Mouse (Mus musculus) neutrophil, adult 5-6 weeks (primary cell): Measurements from ENCODE around the gene Tktl2. TPM values are rescaled to one million over a fixed set of nuclear protein-coding genes. Genes with fewer than 3 reads are reported as not detected.

Source experiments
- ATAC-seq: fragments of 151-379, 151-347 bp; 2 replicates; pipeline ENCODE4 v1.8.0; 2017; ENCODE audit warnings: mild to moderate bottlenecking, moderate TSS enrichment; ENCODE audit not compliant: insufficient number of reproducible peaks, poor library complexity, low FRiP score, severe bottlenecking; ENCODE audit errors: extremely low read depth
- total RNA-seq: library from RNA; stranded (forward); fragments of 200-1000 nt; gene quantifications from 2 replicates; pipeline ENCODE4 v1.2.3, GENCODE M21; 2017

Tktl2 gene
- total RNA-seq: 0.12 TPM in 1 of 2 replicates, not detected in the other

DNA sequence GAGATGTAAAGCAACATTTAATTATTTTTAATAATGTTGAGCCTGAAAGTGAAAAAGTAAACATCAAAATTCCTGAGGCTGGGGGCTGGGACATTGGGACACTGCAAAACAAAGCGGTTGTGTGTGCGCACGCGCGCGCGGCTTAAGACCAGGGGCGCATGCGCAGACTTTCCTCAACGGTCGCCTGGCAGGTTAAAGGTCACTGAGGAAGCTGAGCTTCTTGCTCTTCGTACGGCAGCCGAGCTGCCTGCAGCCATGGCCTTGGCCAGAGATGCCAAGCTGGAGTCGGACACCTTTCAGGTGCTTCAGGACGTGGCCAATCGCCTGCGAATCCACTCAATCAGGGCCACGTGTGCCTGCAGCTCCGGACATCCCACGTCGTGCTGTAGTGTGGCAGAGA, at the start of gene Tktl2:
Gene Tktl2 (plus strand): TSS at position 220 of the 400 bp plus-strand sequence.
- ATAC-seq: no peak

DNA sequence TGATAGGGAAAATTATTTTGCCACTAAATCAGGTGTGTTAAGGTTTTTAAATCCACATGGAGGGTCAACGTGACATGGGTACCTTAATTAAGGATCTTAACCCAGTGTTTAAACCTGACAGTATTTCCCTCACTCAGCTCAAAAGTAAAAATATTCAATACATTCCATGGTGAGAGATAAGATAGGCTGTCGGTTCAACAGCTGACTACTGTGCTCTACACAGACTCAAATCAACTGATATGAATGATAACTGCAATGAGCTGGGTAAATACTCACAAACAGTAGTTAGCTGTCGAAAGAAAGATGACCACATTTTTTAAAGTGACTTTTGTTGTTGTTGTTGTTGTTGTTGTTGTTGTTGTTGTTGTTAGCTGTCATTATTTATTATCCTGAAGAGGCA, 41.7 kb upstream of the Tktl2 start:
- no peak for ATAC-seq

DNA sequence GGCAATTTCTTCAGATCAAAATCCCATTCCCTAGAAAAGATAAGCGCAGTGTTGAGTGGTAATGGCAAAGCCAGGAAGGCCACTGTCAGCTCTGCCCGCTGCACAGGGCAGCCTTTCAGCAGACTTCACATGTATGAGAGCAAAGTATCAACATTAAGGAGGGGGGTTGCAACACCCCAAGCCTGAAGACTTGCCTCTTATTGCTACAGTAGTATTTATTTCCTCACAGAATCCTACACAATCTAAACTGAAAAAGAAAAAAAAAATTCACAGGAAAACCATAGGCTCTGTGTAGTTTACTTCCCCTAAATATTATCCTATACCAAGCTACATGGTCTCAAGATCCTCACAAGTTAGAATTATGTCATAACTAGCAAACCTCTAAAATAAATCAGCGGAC, 34.7 kb upstream of the Tktl2 start:
- no peak for ATAC-seq

DNA sequence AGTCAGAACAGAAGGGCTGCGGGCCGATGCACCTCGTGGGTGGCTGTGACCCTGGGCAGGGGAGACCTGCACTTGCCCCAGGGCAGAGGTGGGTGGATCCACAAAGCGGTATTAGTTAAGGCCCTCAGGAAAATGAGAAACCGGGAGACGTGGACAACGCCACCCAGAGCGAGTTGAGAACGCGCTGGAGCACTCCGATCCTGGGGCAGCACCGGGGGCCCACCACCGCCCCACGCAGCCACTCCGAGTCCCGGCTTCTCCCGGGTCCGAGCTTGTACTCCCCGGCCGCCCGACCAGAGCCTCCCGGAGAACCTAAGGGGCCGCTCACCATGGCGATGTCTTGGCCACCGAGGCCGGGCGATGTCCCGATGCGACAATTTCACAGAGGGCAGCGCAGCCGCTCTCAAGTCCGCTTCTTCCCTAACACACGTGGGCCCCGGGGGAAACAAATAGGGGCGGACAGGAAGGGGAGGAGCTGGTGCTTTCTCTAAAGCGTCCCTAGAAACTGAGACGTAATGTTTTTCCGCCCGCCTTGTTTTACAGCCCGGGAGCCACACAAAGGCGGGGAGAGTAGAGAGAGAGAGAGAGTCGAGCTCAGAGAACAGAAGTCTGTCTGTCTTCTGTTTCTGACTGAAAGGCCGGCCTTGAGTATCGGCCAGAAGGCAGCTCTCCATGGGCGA, 25.3 kb upstream of the Tktl2 start, which contains the start of gene Tma16:
Gene Tma16 (minus strand): TSS at position 447 of the 680 bp plus-strand sequence.
- ATAC-seq: peak; percentile 94

DNA sequence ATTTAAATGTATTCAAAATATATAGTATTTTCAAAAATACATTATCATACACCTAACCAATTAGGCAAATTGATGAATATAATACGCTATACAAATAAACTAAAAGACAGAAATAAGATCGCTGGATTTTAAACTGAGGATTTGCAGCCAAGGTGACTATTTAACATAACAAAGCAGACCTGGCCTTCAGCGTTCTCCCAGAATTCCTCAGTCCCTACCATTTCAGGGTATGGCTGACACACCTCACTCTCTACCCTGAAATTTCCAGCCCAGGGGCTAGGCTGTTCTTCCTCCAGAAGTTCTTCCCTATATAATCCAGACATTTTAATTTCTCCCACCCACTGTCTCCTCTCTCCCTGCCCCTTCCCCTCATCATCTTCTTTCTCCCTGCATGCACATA, 23.0 kb upstream of the Tktl2 start:
- ATAC-seq: no peak

DNA sequence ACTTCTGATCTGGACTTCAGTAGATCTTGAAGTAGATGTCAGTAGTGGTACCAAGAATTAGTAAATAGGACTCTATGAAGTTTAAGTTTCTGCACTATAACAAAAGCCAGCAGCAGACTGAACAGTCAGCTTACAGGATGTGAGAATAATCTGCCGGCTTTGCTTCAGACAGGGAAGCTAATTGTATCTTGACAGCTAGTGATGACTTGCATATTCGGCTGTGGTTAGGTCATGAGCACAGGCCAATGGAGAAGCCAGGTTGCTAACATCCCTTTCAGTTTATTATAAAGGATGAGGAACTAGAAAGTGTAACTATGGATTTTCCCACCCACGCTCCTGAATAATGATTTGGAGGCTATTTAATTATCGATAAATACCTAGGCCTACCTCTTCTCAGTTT, 20.9 kb upstream of the Tktl2 start:
- peak; percentile 76 for ATAC-seq

DNA sequence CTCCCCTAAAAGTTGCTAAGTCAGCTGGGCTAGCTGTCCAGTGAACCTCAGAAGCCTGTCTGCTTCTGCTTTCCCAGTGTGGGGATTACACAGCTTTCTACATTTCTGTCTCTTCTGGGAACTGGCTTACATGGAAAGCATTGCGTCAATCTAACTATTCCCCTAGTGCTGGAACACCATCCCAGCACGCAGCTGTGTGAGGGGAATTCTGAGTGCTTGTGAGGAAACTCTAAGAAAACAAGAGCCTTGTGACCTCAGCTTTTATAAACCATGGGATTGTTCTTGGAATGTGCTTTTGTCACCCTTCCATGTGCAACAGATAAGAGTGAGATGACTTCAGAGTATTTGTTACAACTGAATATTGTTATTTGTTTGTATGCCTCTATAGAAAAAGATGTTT, 17.1 kb upstream of the Tktl2 start:
- no peak for ATAC-seq

DNA sequence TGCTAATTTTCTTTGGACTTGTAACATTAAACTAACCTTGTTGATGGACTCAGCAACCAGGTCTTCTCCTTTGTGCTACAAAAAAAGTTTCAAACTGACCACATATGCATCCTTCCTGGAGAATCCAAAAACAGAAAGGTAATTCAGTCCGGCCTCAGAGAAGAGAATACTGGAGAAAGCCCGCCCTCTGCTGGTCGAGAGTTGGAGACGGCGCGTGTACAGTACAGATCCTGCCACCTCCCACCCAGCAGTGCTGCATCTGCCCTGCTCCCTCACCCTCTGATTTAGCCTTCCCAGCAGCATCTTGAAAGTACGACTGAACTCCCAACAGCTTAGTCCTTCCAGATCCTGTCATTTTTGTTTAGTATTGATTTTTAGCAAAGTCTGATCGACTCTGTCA, 15.8 kb upstream of the Tktl2 start:
- peak; percentile 86 for ATAC-seq

DNA sequence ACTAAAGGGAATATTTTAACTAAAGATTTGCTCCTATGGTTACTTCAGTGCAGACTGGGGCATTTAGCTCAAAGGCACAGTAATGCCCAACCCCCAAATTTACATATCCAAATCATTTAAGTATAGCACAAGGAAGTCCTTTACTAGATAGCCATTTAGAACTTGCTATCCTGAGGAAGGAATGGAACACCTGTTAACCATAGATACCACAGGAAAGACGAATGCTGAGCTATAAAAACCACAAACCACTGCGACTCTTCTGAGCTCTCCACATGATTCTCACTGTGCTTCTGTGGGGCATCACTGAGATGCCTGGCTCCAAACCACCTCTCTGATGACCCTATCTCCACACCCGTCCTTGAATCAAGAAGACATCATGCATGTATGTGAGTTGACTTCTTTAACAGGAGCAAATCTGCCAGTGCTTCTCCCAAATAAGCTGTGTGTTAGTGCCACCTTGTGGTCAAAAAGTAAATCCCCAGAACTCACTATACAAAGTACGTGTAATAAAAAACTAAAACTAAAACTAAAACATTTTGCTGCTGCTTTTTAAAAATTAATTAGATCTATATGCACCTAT, 14.5 kb upstream of the Tktl2 start:
- peak; percentile 83 for ATAC-seq

DNA sequence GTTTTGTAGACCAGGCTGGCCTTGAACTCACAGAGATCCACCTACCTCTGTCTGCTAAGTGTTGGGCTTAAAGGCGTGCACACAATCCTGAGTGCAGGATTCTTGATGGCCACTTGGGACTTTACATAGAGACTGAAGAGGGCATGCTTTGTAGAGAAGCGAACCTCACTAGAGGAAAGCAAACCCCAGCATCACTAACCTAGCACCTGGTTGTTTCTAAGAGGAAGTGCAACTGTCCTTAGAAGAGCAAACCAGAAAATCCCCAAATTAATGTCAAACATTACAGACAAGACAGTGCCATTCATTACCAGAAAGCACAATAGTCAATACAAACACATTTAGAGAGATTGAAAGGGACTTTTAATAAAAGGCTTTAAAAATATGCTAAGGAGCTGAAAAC, 8.2 kb upstream of the Tktl2 start:
- no peak for ATAC-seq

DNA sequence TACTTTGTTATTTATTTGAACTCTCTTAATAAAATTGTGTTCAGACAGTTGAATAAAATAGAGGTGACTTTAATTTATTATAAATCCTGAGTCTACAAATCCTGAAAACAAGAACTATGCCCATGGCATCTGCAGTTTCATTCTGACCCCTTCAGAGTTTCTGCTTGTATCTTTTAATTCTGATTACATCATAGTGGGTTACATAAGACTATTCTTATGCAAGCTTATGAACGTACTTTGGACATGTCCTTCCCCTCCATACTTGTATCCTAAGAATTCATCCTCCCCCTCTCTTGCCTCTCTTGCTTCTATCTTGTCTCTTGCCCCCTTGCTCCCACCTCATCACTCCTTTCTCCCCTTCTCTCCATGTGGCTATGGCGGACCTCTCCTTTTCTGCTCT, 7.6 kb downstream of the Tktl2 start:
- no peak for ATAC-seq

DNA sequence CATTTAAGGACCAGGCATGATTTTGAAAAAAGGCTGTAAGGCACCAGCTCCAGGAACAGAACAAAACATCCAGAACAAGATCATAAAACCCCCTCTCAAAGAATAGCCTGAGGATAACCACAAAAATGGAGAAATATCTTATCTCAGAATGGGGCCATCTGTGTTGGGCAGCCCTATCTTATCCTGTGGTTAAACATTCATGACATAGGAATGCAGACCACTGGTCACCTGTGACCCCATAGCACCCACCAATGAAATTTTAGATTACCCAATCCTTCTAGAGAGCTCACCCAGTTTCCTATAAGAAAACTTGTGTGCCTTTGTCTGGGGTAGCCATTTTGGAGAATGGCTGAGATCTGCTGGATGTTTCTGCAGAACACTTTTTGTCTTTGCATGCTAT, 9.0 kb downstream of the Tktl2 start:
- no peak for ATAC-seq

DNA sequence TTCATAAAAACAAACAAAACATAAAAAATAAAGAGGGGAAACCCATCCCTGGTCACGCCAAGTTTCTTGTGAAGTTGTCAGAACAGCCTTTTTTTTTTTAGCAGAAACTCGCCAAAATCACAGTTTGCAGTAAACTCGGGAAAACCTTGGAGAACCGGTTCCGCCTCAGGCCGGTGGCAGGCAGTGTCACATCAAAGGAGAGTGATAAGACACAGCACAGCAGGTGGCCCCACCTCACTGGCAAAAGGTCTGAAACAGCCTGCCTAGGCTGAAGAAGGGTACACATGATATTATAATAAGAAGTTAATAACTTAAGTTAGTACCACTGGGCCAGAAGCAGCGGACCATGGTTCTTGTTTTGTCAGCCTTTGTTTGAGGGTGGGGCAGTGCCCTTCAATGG, 38.5 kb downstream of the Tktl2 start:
- ATAC-seq: no peak

Other genes starting within 250 kb of the Tktl2 start
- 13.3 and 13.4 TPM in 2 replicates for gene Tma16, start 25.2 kb upstream of the Tktl2 start, total RNA-seq
- gene Npy5r, start 176.4 kb downstream of the Tktl2 start, total RNA-seq: not detected in 2 replicates
- gene Npy1r, start 185.4 kb downstream of the Tktl2 start, total RNA-seq: not detected in 2 replicates